Mouse (Mus musculus) forebrain, embryonic 14.5 days (tissue): ENCODE measurements around the gene Sec24d. TPM values are rescaled to one million over a fixed set of nuclear protein-coding genes. Genes with fewer than 3 reads are reported as not detected.

Source experiments
- ATAC-seq: fragments of 200-750 bp; cut with Nextera tagmentation; 2 replicates; pipeline ENCODE4 v1.8.0; 2017; ENCODE audit warnings: mild to moderate bottlenecking, moderate library complexity
- DNase-seq: peaks from one replicate; pipeline ENCODE4 v3.0.0-alpha.2; 2015; ENCODE audit warnings: low spot score
- H3K27ac ChIP-seq: fragments of 300-500 bp; sonication (generic); 2 replicates; pipeline ENCODE4 v1.5.1; 2014; ENCODE audit warnings: low read depth, mild to moderate bottlenecking, control low read depth, low read length, moderate library complexity
- H3K27me3 ChIP-seq: fragments of 300-500 bp; sonication (generic); replicated peaks from 2 replicates; pipeline ENCODE4 v1.6.1; 2014; ENCODE audit warnings: low read length, control low read depth, mixed read lengths; ENCODE audit not compliant: control insufficient read depth, insufficient read depth
- H3K36me3 ChIP-seq: fragments of 300-500 bp; sonication (generic); 2 replicates; pipeline ENCODE4 v1.6.1; 2014; ENCODE audit warnings: low read length, control low read depth; ENCODE audit not compliant: control insufficient read depth, insufficient read depth
- H3K4me1 ChIP-seq: fragments of 300-500 bp; sonication (generic); 2 replicates; pipeline ENCODE4 v1.6.1; 2014; ENCODE audit warnings: antibody characterized with exemption, low read length, control low read depth; ENCODE audit not compliant: control insufficient read depth, insufficient read depth
- H3K4me2 ChIP-seq: fragments of 300-500 bp; sonication (generic); 2 replicates; pipeline ENCODE4 v1.6.1; 2014; ENCODE audit warnings: mild to moderate bottlenecking, control low read depth, low read length
- H3K4me3 ChIP-seq: fragments of 300-500 bp; sonication (generic); 2 replicates; pipeline ENCODE4 v1.5.1; 2014; ENCODE audit warnings: low read depth, low read length, control low read depth
- H3K9ac ChIP-seq: fragments of 300-500 bp; sonication (generic); 2 replicates; pipeline ENCODE4 v1.6.1; 2014; ENCODE audit warnings: mild to moderate bottlenecking, low read length, control low read depth, moderate library complexity
- H3K9me3 ChIP-seq: fragments of 300-500 bp; sonication (generic); replicated peaks from 2 replicates; pipeline ENCODE4 v1.6.1; 2016; ENCODE audit warnings: low read length, control low read depth, mixed read lengths; ENCODE audit not compliant: control insufficient read depth
- WGBS: fragments of 180-500 bp; shearing (Covaris S2); extraction: QIAGEN DNeasy Blood & Tissue Kit; methylation state at CpG from one replicate; pipeline ENCODE4 v1.1.7; 2014; 5-methylcytosine and 5-hydroxymethylcytosine counted together
- polyA plus RNA-seq: library from polyadenylated mRNA; unstranded; fragments of >200 nt; fragmentation: Nextera tagmentation; extraction: Ambion mirVana; gene quantifications from 2 replicates; pipeline ENCODE4 v1.2.1, GENCODE M21; 2014

Gene Sec24d
- polyA plus RNA-seq, 1 experiment from 2014 or later, result 16.8 TPM

DNA sequence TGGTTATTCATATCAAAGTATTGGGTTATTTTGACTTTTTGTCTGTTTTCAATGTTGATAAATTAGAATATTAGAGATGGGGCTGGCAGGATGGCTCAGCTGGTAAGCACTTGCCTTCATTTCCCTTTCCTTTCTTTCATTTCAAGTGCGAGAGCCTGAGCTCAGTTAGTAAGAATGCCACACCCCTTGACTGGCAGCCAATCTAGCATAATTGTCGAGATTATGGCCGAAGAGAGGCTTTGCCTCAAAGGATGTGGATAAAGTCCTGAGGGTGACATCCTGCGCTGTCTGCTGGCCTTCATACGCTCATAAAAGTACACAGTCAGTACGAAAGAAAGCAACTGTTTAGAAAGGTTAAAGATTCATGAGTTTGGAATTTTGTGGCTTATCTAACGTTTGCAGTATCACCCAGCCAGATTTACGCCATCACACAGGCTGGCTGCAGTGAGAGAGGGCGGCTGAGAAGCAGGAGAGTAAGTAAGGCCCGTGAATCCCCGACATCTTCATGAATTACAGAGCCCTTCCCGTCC is 71.5 kb downstream of the Sec24d start:
- 76% methylated on average over 12 of the region's 12 CpGs for WGBS
- Histone ChIP-seq H3K4me2 (no peak overlapping the region), H3K9ac (no peak overlapping the region), H3K36me3 (no peaks in the 10 kb centered on the region), H3K27me3 (no peaks in the 10 kb centered on the region), H3K4me1 (0 out of 2 replicates have a peak, but pooled peaks cover 2% of the 10 kb centered on the region), H3K9me3 (no peaks in the 10 kb centered on the region), H3K27ac (no peak overlapping the region), H3K4me3 (no peak overlapping the region)
- ATAC-seq, result no peak
- DNase-seq, result peak; percentile 10

DNA sequence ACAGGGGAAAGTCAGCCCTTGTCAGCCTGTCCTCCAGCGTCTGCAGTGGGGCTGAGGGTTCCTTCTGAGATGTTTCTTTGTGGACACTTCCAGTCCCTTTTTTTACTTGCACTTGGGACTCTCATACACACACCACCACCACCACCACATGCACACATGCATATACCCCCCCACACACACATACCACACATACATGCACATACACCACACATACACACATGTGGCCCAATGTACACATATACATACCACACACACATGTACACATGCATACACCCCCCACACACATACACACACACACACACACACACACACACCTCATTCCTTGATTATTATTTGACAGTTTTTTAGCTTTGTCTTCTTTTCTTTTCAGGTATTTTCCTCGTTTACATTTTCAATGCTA is 73.8 kb downstream of the Sec24d start:
- Histone ChIP-seq H3K9ac (no peak overlapping the region), H3K4me2 (no peak overlapping the region), H3K9me3 (no peaks in the 10 kb centered on the region), H3K27ac (no peak overlapping the region), H3K27me3 (no peaks in the 10 kb centered on the region), H3K4me3 (no peak overlapping the region), H3K36me3 (no peaks in the 10 kb centered on the region), H3K4me1 (no peaks in the 10 kb centered on the region)
- DNase-seq, result no peak
- WGBS, result 84% methylated on average over 2 of the region's 2 CpGs
- ATAC-seq, result no peak

DNA sequence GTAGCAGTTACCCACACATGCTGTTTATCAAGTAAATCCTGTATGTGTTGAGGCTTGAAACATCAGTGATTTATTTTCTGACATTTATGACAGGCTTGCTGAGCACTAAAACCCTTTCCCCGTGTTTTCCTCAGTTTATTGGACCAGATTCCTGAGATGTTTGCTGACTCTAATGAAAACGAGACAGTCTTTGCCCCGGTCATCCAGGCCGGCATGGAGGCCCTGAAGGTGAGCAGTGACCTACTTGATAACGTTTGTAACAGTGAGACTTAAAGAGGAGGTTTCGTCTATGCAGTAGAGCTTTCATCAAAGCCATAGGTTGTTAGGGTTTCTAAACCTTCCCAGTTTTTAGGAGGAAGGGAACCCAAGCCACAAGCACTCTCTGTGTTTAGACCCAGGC is 76.4 kb downstream of the Sec24d start:
- H3K4me1 ChIP-seq, result no peaks in the 10 kb centered on the region
- no peaks in the 10 kb centered on the region for H3K27me3 ChIP-seq
- no peak overlapping the region for H3K4me3 ChIP-seq
- H3K4me2 ChIP-seq, result no peak overlapping the region
- DNase-seq, result no peak
- ATAC-seq, result no peak
- no peak overlapping the region for H3K27ac ChIP-seq
- 88% methylated on average over 6 of the region's 6 CpGs for WGBS
- no peak overlapping the region for H3K9ac ChIP-seq
- H3K36me3 ChIP-seq, result no peaks in the 10 kb centered on the region
- H3K9me3 ChIP-seq, result no peaks in the 10 kb centered on the region

DNA sequence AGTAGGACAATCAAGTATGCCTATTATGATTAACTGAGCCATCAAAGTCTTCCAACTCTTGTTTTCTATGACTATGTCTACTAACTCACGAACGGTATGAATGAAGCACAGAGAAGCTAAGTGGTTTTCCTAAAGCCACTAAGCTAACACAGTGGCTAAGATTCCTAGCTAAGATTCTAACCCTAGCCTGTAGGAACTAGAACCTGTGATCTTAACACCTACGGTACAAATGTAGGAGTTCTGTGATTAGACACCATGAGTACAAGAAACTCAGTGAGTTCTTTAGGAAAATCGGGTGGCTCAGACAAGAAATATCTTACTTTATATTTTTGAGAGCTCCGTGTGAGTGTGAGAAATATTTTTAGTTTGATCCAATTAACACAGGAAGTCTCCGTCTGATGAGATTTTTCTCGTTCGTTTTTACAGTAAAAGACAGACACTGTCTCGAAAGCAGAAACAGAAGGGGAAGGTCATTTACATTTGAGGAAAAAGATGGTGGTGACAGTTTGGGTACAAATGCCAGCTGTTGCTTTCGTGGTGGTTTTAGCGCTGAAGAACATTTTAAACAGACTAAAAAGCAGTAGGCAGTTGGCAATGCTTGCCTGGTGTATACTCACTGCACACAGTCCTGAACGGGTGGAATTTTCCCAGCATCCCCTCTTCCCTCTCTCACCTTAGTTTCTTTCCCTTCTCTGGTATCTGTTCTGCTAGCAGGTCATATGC is 81.0 kb downstream of the Sec24d start:
- Histone ChIP-seq H3K27ac (no peak overlapping the region), H3K9ac (no peak overlapping the region), H3K9me3 (no peaks in the 10 kb centered on the region), H3K27me3 (no peaks in the 10 kb centered on the region), H3K4me1 (no peaks in the 10 kb centered on the region), H3K36me3 (no peaks in the 10 kb centered on the region), H3K4me3 (no peak overlapping the region), H3K4me2 (no peak overlapping the region)
- no peak for ATAC-seq
- 79% methylated on average over 12 of the region's 12 CpGs for WGBS
- peak; percentile 50 for DNase-seq

DNA sequence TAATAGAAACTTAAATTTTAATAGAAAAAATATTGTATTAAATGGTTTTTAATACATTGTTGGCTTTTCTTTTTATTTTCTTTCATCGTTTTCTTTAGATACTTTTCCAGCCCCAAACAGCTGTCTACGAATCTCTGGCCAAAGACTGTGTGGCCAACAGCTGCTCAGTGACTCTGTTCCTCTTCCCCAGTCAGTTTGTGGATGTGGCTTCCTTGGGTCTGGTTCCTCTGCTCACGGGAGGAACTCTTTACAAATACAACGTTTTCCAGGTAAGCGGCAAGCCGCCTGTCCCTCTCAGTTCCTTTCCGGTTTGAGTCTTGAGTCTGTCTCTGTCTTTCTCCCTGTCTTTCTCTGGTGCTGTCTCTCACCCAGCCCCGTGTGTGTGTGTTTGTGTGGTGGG is 83.3 kb downstream of the Sec24d start:
- Histone ChIP-seq H3K4me2 (no peak overlapping the region), H3K9ac (no peak overlapping the region), H3K4me1 (no peaks in the 10 kb centered on the region), H3K4me3 (no peak overlapping the region), H3K27me3 (no peaks in the 10 kb centered on the region), H3K9me3 (no peaks in the 10 kb centered on the region), H3K27ac (no peak overlapping the region), H3K36me3 (no peaks in the 10 kb centered on the region)
- ATAC-seq (no peak), DNase-seq (no peak)
- 86% methylated on average over 8 of the region's 8 CpGs for WGBS

DNA sequence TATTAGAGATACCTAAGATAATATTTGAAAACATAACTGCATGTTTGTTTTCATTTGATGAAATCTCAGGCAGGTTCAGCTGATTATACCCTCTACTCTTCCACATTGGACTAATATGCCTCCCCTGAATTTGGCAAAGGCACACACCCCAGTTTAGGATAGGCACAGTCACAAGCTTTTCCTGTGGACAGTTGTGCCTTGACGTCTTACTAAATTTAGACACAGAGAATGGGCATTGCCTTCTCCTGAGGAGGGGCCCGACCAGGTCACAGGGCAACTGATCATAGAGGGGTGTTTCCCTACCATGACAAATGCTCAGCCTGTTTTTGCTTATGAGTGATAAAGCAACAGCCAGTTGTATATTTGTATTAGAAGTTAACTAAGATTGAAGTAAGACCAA is 84.3 kb downstream of the Sec24d start:
- no peak for ATAC-seq
- WGBS, result 82% methylated on average over 2 of the region's 2 CpGs
- DNase-seq, result no peak
- no peak overlapping the region for H3K9ac ChIP-seq
- no peaks in the 10 kb centered on the region for H3K27me3 ChIP-seq
- H3K4me1 ChIP-seq, result no peaks in the 10 kb centered on the region
- no peak overlapping the region for H3K27ac ChIP-seq
- H3K4me3 ChIP-seq, result no peak overlapping the region
- H3K4me2 ChIP-seq, result no peak overlapping the region
- no peaks in the 10 kb centered on the region for H3K9me3 ChIP-seq
- no peaks in the 10 kb centered on the region for H3K36me3 ChIP-seq

DNA sequence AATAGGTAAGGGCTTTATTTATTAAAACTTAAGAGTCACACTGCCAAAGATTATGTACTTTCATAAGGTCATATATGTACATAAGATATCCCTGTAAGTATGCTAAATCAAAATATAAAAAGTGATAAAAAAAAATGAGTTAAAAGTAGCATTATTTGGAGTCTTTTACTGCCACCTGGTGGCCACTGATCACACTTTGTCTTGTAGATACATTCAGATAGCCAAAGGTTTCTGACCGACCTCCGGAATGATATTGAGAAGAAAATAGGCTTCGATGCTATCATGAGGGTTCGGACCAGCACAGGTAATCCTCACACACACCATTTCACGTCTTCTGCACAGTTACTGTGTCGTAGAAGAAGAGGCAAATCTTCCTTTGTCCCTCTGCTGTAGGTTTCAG is 85.9 kb downstream of the Sec24d start:
- Histone ChIP-seq H3K4me2 (no peak overlapping the region), H3K36me3 (no peaks in the 10 kb centered on the region), H3K27ac (no peak overlapping the region), H3K9me3 (no peaks in the 10 kb centered on the region), H3K4me1 (no peaks in the 10 kb centered on the region), H3K27me3 (no peaks in the 10 kb centered on the region), H3K9ac (no peak overlapping the region), H3K4me3 (no peak overlapping the region)
- DNase-seq (peak; percentile 86), ATAC-seq (no peak)
- 70% methylated on average over 6 of the region's 6 CpGs for WGBS

DNA sequence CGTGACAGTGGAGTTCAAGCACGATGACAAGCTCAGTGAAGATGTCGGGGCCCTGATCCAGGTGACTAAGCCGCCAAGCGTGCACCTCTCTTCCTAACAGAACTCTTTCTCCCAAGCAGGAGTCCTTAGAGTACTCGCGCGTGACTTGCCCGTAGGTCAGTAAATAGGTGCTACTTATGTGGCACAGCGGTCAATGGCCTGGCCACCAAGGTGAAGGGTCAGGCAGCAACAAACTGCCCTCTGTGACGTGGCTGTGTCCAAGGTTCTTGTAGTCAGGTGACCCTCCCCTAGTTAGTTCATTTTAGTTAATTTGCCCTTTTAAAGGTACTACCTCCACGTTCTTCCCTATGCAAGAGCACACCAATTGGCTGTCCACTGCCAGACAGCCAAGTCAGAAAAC is 86.4 kb downstream of the Sec24d start:
- no peak overlapping the region for H3K4me3 ChIP-seq
- H3K27ac ChIP-seq, result no peak overlapping the region
- ATAC-seq (no peak), DNase-seq (no peak)
- no peaks in the 10 kb centered on the region for H3K27me3 ChIP-seq
- WGBS, result 93% methylated on average over 12 of the region's 12 CpGs
- H3K4me1 ChIP-seq, result no peaks in the 10 kb centered on the region
- H3K9ac ChIP-seq, result no peak overlapping the region
- H3K4me2 ChIP-seq, result no peak overlapping the region
- no peaks in the 10 kb centered on the region for H3K36me3 ChIP-seq
- no peaks in the 10 kb centered on the region for H3K9me3 ChIP-seq

DNA sequence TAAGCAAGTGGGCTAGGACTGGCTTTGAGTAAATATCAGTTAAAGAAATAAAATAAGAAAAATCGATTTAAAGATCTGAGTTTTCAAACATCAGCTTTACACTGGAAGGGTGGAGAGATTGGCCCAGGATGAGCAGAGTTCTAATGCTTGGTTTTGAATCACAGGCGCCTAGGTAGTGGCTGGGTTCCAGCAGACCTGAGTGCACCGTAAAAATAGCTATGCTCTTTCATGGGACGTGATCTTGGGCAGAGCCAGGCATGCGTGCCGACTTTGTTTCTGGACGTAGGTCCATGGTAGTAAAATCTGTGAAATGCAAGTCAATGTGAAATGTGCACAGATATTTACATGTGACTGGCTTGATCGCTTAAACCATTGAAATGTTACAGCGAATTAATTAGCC is 87.1 kb downstream of the Sec24d start:
- Histone ChIP-seq H3K36me3 (no peaks in the 10 kb centered on the region), H3K27ac (no peak overlapping the region), H3K27me3 (no peaks in the 10 kb centered on the region), H3K9me3 (no peaks in the 10 kb centered on the region), H3K9ac (no peak overlapping the region), H3K4me3 (no peak overlapping the region), H3K4me1 (no peaks in the 10 kb centered on the region), H3K4me2 (no peak overlapping the region)
- ATAC-seq (no peak), DNase-seq (no peak)
- 89% methylated on average over 9 of the region's 9 CpGs for WGBS
